Mouse (Mus musculus) MEL (cell line): ENCODE data around the gene Srgn. TPM values are rescaled to one million over a fixed set of nuclear protein-coding genes. Genes with fewer than 3 reads are reported as not detected.

Experiments
- DNase-seq: peaks from one replicate; pipeline ENCODE4 v3.0.0; 2011; ENCODE audit warnings: low read depth, low spot score
- H3K27ac ChIP-seq: 2 replicates; pipeline ENCODE4 v1.5.1; 2012; ENCODE audit warnings: low read depth, mild to moderate bottlenecking, control low read depth, low read length, moderate library complexity; ENCODE audit not compliant: control insufficient read depth
- H3K27me3 ChIP-seq, 2 experiments: fragments of 150-350 bp in 1 of 2; sonication (generic) in 1 of 2; 2 replicates each; pipeline ENCODE4 v1.6.1; 2012; ENCODE audit warnings: low read length in 2 of 2, mild to moderate bottlenecking in 2 of 2, improper control_type of control experiment in 1 of 2, moderate library complexity in 1 of 2; ENCODE audit not compliant: insufficient read depth in 2 of 2, control insufficient read depth in 1 of 2
- H3K36me3 ChIP-seq, 2 experiments: 2 replicates each; pipeline ENCODE4 v1.6.1; 2012 to 2014; ENCODE audit warnings: low read length in 2 of 2, improper control_type of control experiment in 1 of 2, inconsistent platforms in 1 of 2, mild to moderate bottlenecking in 1 of 2; ENCODE audit not compliant: insufficient read depth in 2 of 2, control insufficient read depth in 1 of 2
- H3K4me1 ChIP-seq, 2 experiments: fragments of 150-350 bp in 1 of 2; sonication (generic) in 1 of 2; 2 replicates each; pipeline ENCODE4 v1.6.1; 2012; ENCODE audit warnings: low read length in 2 of 2, improper control_type of control experiment in 1 of 2, mild to moderate bottlenecking in 1 of 2; ENCODE audit not compliant: insufficient read depth in 2 of 2, control insufficient read depth in 1 of 2
- H3K4me3 ChIP-seq, 2 experiments: fragments of 150-350 bp in 1 of 2; sonication (generic) in 1 of 2; 2 replicates each; pipeline ENCODE4 v1.5.1; 2012; ENCODE audit warnings: low read depth in 2 of 2, low read length in 2 of 2, mild to moderate bottlenecking in 2 of 2, moderate library complexity in 2 of 2, control low read depth in 1 of 2, improper control_type of control experiment in 1 of 2; ENCODE audit not compliant: control insufficient read depth in 1 of 2, insufficient read depth in 1 of 2
- H3K79me2 ChIP-seq: 2 replicates; pipeline ENCODE4 v1.6.1; 2012; ENCODE audit warnings: mild to moderate bottlenecking, low read length, moderate library complexity; ENCODE audit not compliant: control insufficient read depth, poor library complexity, insufficient read depth
- H3K9ac ChIP-seq: 2 replicates; pipeline ENCODE4 v1.6.1; 2012; ENCODE audit warnings: low read depth, mild to moderate bottlenecking, control low read depth, low read length, moderate library complexity; ENCODE audit not compliant: control insufficient read depth, poor library complexity, severe bottlenecking
- H3K9me3 ChIP-seq: fragments of 150-350 bp; sonication (generic); replicated peaks from 2 replicates; pipeline ENCODE4 v1.6.1; 2012; ENCODE audit warnings: mild to moderate bottlenecking, low read length, improper control_type of control experiment, moderate library complexity; ENCODE audit not compliant: insufficient read depth
- BHLHE40 ChIP-seq: IDR thresholded peaks from 2 replicates; pipeline ENCODE4 v1.6.1; 2012; ENCODE audit warnings: low read depth, mild to moderate bottlenecking, inconsistent platforms, low read length, improper control_type of control experiment, borderline replicate concordance
- CHD1 ChIP-seq: IDR thresholded peaks from 2 replicates; pipeline ENCODE4 v1.6.1; 2012; ENCODE audit warnings: low read depth, mild to moderate bottlenecking, inconsistent platforms, low read length, improper control_type of control experiment
- CHD2 ChIP-seq: IDR thresholded peaks from 2 replicates; pipeline ENCODE4 v1.6.1; 2011; ENCODE audit warnings: low read length, improper control_type of control experiment
- CTCF ChIP-seq, 3 experiments: IDR thresholded peaks in 2 of 3; conservative IDR thresholded peaks in 1 of 3; 2 replicates each; pipeline ENCODE4 v1.5.1; 2011 to 2012; ENCODE audit warnings: low read length in 3 of 3, low read depth in 2 of 3, mild to moderate bottlenecking in 2 of 3, improper control_type of control experiment in 1 of 3, inconsistent platforms in 1 of 3, mixed read lengths in 1 of 3, moderate library complexity in 1 of 3; ENCODE audit not compliant: control insufficient read depth in 1 of 3, insufficient read depth in 1 of 3, poor library complexity in 1 of 3, severe bottlenecking in 1 of 3
- E2F4 ChIP-seq: IDR thresholded peaks from 2 replicates; pipeline ENCODE4 v1.6.1; 2011; ENCODE audit warnings: low read depth, low read length, improper control_type of control experiment, borderline replicate concordance
- ETS1 ChIP-seq: IDR thresholded peaks from 2 replicates; pipeline ENCODE4 v1.6.1; 2012; ENCODE audit warnings: low read depth, mild to moderate bottlenecking, inconsistent platforms, low read length, improper control_type of control experiment, moderate library complexity
- GABPA ChIP-seq: IDR thresholded peaks from 2 replicates; pipeline ENCODE4 v1.6.1; 2012; ENCODE audit warnings: low read depth, mild to moderate bottlenecking, inconsistent platforms, low read length, improper control_type of control experiment, moderate library complexity
- GATA1 ChIP-seq: IDR thresholded peaks from 2 replicates; pipeline ENCODE4 v1.6.1; 2011; ENCODE audit warnings: low read depth, low read length, improper control_type of control experiment
- HCFC1 ChIP-seq: IDR thresholded peaks from 2 replicates; pipeline ENCODE4 v1.6.1; 2012; ENCODE audit warnings: low read depth, mild to moderate bottlenecking, inconsistent platforms, low read length, improper control_type of control experiment, moderate library complexity
- JUND ChIP-seq: IDR thresholded peaks from 2 replicates; pipeline ENCODE4 v1.6.1; 2011; ENCODE audit warnings: low read depth, mild to moderate bottlenecking, improper control_type of control experiment, low read length
- KAT2A ChIP-seq: conservative IDR thresholded peaks from 2 replicates; pipeline ENCODE4 v1.6.1; 2012; ENCODE audit warnings: low read depth, low read length, improper control_type of control experiment, inconsistent platforms
- MAFK ChIP-seq: IDR thresholded peaks from 2 replicates; pipeline ENCODE4 v1.6.1; 2011; ENCODE audit warnings: low read depth, mild to moderate bottlenecking, low read length, improper control_type of control experiment, borderline replicate concordance
- MAX ChIP-seq: IDR thresholded peaks from 2 replicates; pipeline ENCODE4 v1.6.1; 2011; ENCODE audit warnings: low read length, improper control_type of control experiment
- MAZ ChIP-seq: IDR thresholded peaks from 2 replicates; pipeline ENCODE4 v1.6.1; 2012; ENCODE audit warnings: low read depth, mild to moderate bottlenecking, inconsistent platforms, low read length, improper control_type of control experiment
- MEF2A ChIP-seq: IDR thresholded peaks from 2 replicates; pipeline ENCODE4 v1.6.1; 2014; ENCODE audit warnings: low read depth, mild to moderate bottlenecking, inconsistent platforms, low read length, improper control_type of control experiment; ENCODE audit not compliant: poor library complexity, insufficient replicate concordance, severe bottlenecking; ENCODE audit errors: extremely low read depth
- MXI1 ChIP-seq: IDR thresholded peaks from 2 replicates; pipeline ENCODE4 v1.6.1; 2011; ENCODE audit warnings: mild to moderate bottlenecking, low read depth, low read length, improper control_type of control experiment
- MYB ChIP-seq: IDR thresholded peaks from 2 replicates; pipeline ENCODE4 v1.6.1; 2011; ENCODE audit warnings: mild to moderate bottlenecking, low read depth, low read length, improper control_type of control experiment
- MYC ChIP-seq: IDR thresholded peaks from 2 replicates; pipeline ENCODE4 v1.6.1; 2011; ENCODE audit warnings: low read depth, mild to moderate bottlenecking, low read length, improper control_type of control experiment, moderate library complexity
- NELFE ChIP-seq: IDR thresholded peaks from 2 replicates; pipeline ENCODE4 v1.6.1; 2011; ENCODE audit warnings: low read depth, low read length, improper control_type of control experiment
- NRF1 ChIP-seq: IDR thresholded peaks from 2 replicates; pipeline ENCODE4 v1.6.1; 2014; ENCODE audit warnings: low read depth, mild to moderate bottlenecking, inconsistent platforms, low read length, improper control_type of control experiment, moderate library complexity; ENCODE audit not compliant: poor library complexity, insufficient read depth, severe bottlenecking
- POLR2A ChIP-seq, 2 experiments: IDR thresholded peaks; 2 replicates each; pipeline ENCODE4 v1.6.1; 2011 to 2012; ENCODE audit warnings: low read length in 2 of 2, mild to moderate bottlenecking in 2 of 2, control low read depth in 1 of 2, improper control_type of control experiment in 1 of 2, low read depth in 1 of 2, moderate library complexity in 1 of 2; ENCODE audit not compliant: control insufficient read depth in 1 of 2, insufficient read depth in 1 of 2, poor library complexity in 1 of 2
- POLR2AphosphoS5 ChIP-seq: IDR thresholded peaks from 2 replicates; pipeline ENCODE4 v1.6.1; 2012; ENCODE audit warnings: low read depth, borderline replicate concordance, mild to moderate bottlenecking, inconsistent platforms, low read length, moderate library complexity, mixed read lengths
- RAD21 ChIP-seq: IDR thresholded peaks from 2 replicates; pipeline ENCODE4 v1.6.1; 2011; ENCODE audit warnings: mild to moderate bottlenecking, low read depth, low read length, improper control_type of control experiment
- RCOR1 ChIP-seq: IDR thresholded peaks from 2 replicates; pipeline ENCODE4 v1.6.1; 2012; ENCODE audit warnings: low read depth, mild to moderate bottlenecking, inconsistent platforms, low read length, improper control_type of control experiment
- SIN3A ChIP-seq: IDR thresholded peaks from 2 replicates; pipeline ENCODE4 v1.6.1; 2012; ENCODE audit warnings: low read length, improper control_type of control experiment, inconsistent platforms
- SMC3 ChIP-seq: IDR thresholded peaks from 2 replicates; pipeline ENCODE4 v1.6.1; 2011; ENCODE audit warnings: low read depth, low read length, improper control_type of control experiment
- TAL1 ChIP-seq: IDR thresholded peaks from 2 replicates; pipeline ENCODE4 v1.6.1; 2012; ENCODE audit warnings: mild to moderate bottlenecking, inconsistent platforms, low read length, moderate library complexity, mixed read lengths
- TBP ChIP-seq: IDR thresholded peaks from 2 replicates; pipeline ENCODE4 v1.8.0; 2011; ENCODE audit warnings: low read depth, low read length, improper control_type of control experiment
- TCF12 ChIP-seq: IDR thresholded peaks from 2 replicates; pipeline ENCODE4 v1.6.1; 2014; ENCODE audit warnings: low read depth, mild to moderate bottlenecking, inconsistent platforms, low read length, improper control_type of control experiment, moderate library complexity
- UBTF ChIP-seq: IDR thresholded peaks from 2 replicates; pipeline ENCODE4 v1.6.1; 2012; ENCODE audit warnings: low read depth, mild to moderate bottlenecking, inconsistent platforms, low read length, improper control_type of control experiment, moderate library complexity, borderline replicate concordance; ENCODE audit not compliant: insufficient read depth
- USF1 ChIP-seq: IDR thresholded peaks from 2 replicates; pipeline ENCODE4 v1.6.1; 2014; ENCODE audit warnings: low read depth, mild to moderate bottlenecking, inconsistent platforms, low read length, improper control_type of control experiment, moderate library complexity
- USF2 ChIP-seq, 2 experiments: IDR thresholded peaks; 2 replicates each; pipeline ENCODE4 v1.6.1; 2011 to 2012; ENCODE audit warnings: improper control_type of control experiment in 2 of 2, low read length in 2 of 2, borderline replicate concordance in 1 of 2, inconsistent platforms in 1 of 2, low read depth in 1 of 2, mild to moderate bottlenecking in 1 of 2; ENCODE audit not compliant: insufficient read depth in 1 of 2
- ZKSCAN1 ChIP-seq: IDR thresholded peaks from 2 replicates; pipeline ENCODE4 v1.6.1; 2012; ENCODE audit warnings: low read depth, mild to moderate bottlenecking, inconsistent platforms, low read length, improper control_type of control experiment, moderate library complexity
- ZMIZ1 ChIP-seq: IDR thresholded peaks from 2 replicates; pipeline ENCODE4 v1.6.1; 2012; ENCODE audit warnings: low read depth, mild to moderate bottlenecking, inconsistent platforms, low read length, improper control_type of control experiment, moderate library complexity
- ZNF384 ChIP-seq: IDR thresholded peaks from 2 replicates; pipeline ENCODE4 v1.6.1; 2012; ENCODE audit warnings: low read depth, mild to moderate bottlenecking, inconsistent platforms, low read length, improper control_type of control experiment
- polyA plus RNA-seq, 2 experiments: library from polyadenylated mRNA; stranded (reverse) in 1 of 2; unstranded in 1 of 2; fragments of >175 nt in 1 of 2; fragments of >200 nt in 1 of 2; gene quantifications; 2 replicates each; pipeline versions ENCODE4 v1.2.1 to v1.2.4; 2012; ENCODE audit warnings: low replicate concordance in 2 of 2, low read depth in 1 of 2; ENCODE audit not compliant: insufficient read length in 2 of 2, insufficient read depth in 1 of 2, missing spikeins in 1 of 2
- total RNA-seq: library from RNA; depleted of rRNA; stranded (reverse); fragments of 300-350 nt; gene quantifications from 2 replicates; pipeline ENCODE4 v1.2.3, GENCODE M21; 2012

Gene Srgn
- total and polyA plus RNA-seq, 3 experiments = 164 to 217 TPM; not detected in 1

- H3K4me3 ChIP-seq = peak overlapping the region; percentile 59 to 74
- peaks cover 15 to 49% of the 10 kb centered on the region in 2 experiments for H3K4me1 ChIP-seq
- no peaks in the 10 kb centered on the region for H3K9me3 ChIP-seq
- peak overlapping the region; percentile 63 for H3K9ac ChIP-seq
- peak overlapping the region; percentile 94 for H3K27ac ChIP-seq
- peak; percentile 94 for DNase-seq
- H3K79me2 ChIP-seq = peaks cover 32% of the 10 kb centered on the region
- H3K36me3 ChIP-seq = peaks cover 0 to 48% of the 10 kb centered on the region in 2 experiments; a peak in 2 of 4 replicates
- no peaks in the 10 kb centered on the region for H3K27me3 ChIP-seq
- TF ChIP-seq POLR2A (IDR thresholded peaks at IDR 0.05; ENCODE audit: control insufficient read depth in 1 of 2, insufficient read depth in 1 of 2, low read depth in 1 of 2, low read length in 2 of 2, poor library complexity in 1 of 2) = peak; percentile 68 to 94; a peak in 3 of 4 replicates
- TF ChIP-seq CHD1 = peak; percentile 68
- no peak for TF ChIP-seq MAX
- TF ChIP-seq RCOR1 = no peak
- TF ChIP-seq TCF12 = peak; percentile 66
- no peak for TF ChIP-seq SMC3
- no peak for TF ChIP-seq NRF1
- peak; percentile 36; the same call in 1 of the 2 replicates for TF ChIP-seq GATA1
- TF ChIP-seq CHD2 = no peak
- no peak for TF ChIP-seq MAZ
- TF ChIP-seq ZNF384 = peak; percentile 93
- no peak for TF ChIP-seq CTCF (IDR thresholded peaks at IDR 0.05 in 2 of 3, conservative IDR thresholded peaks at IDR 0.05 in 1 of 3; ENCODE audit: control insufficient read depth in 1 of 3, insufficient read depth in 1 of 3, low read depth in 2 of 3, low read length in 3 of 3, poor library complexity in 1 of 3, severe bottlenecking in 1 of 3)
- TF ChIP-seq MEF2A = peak; percentile 47; the same call in 1 of the 2 replicates
- TF ChIP-seq NELFE = peak; percentile 93
- TF ChIP-seq KAT2A = 0 out of 2 replicates have a peak, but pooled peaks have one; percentile 12
- TF ChIP-seq TAL1 = no peak
- peak; percentile 72 for TF ChIP-seq HCFC1
- TF ChIP-seq JUND = 0 out of 2 replicates have a peak, but pooled peaks have one; percentile 13
- no peak for TF ChIP-seq E2F4
- no peak for TF ChIP-seq USF1
- peak; percentile 96 for TF ChIP-seq TBP
- TF ChIP-seq BHLHE40 = no peak
- TF ChIP-seq GABPA = 0 out of 2 replicates have a peak, but pooled peaks have one; percentile 46
- TF ChIP-seq MYB = no peak
- TF ChIP-seq ZKSCAN1 = no peak
- no peak for TF ChIP-seq MYC
- 0 out of 2 replicates have a peak, but pooled peaks have one; percentile 69 for TF ChIP-seq UBTF
- peak; percentile 90; the same call in 1 of the 2 replicates for TF ChIP-seq POLR2AphosphoS5
- TF ChIP-seq MAFK = peak; percentile 81; the same call in 1 of the 2 replicates
- no peak for TF ChIP-seq USF2 (IDR thresholded peaks at IDR 0.05; ENCODE audit: borderline replicate concordance in 1 of 2, insufficient read depth in 1 of 2, low read depth in 1 of 2, low read length in 2 of 2)
- TF ChIP-seq SIN3A = peak; percentile 94
- peak; percentile 96 for TF ChIP-seq ZMIZ1
- peak; percentile 58; the same call in 1 of the 2 replicates for TF ChIP-seq MXI1
- no peak for TF ChIP-seq RAD21
- TF ChIP-seq ETS1 = peak; percentile 86
Measured at GRCm38 (mm10) chr10:62507591-62508308, 19.5 kb downstream of the Srgn start.
